Mouse (Mus musculus) brain, embryonic 14.5 days (tissue): ENCODE data around the gene Gls.

Experiments
- CTCF ChIP-seq: fragments of 200-500 bp; IDR thresholded peaks from 2 replicates; pipeline ENCODE4 v1.5.1; 2012; ENCODE audit warnings: inconsistent platforms, mild to moderate bottlenecking, moderate library complexity, borderline replicate concordance; ENCODE audit not compliant: insufficient read depth, insufficient read length; ENCODE audit errors: extremely low read depth
- POLR2A ChIP-seq: fragments of 200-500 bp; IDR thresholded peaks from 2 replicates; pipeline ENCODE4 v1.6.1; 2012; ENCODE audit warnings: mild to moderate bottlenecking, inconsistent platforms, borderline replicate concordance; ENCODE audit not compliant: poor library complexity, insufficient read depth, insufficient read length, severe bottlenecking; ENCODE audit errors: extremely low read depth

- TF ChIP-seq CTCF (no peak), POLR2A (no peak)
Observed at GRCm38 (mm10) chr1:52127350-52127749, 105.7 kb downstream of the Gls start.
